Mouse (Mus musculus): ENCODE measurements around the gene Hist1h1c.
"Not testable (repeated sequence)": the region's sequence is repeated elsewhere in the genome, so short reads cannot be mapped to it uniquely, and the experiment has no call there.

Hist1h1c gene

DNA sequence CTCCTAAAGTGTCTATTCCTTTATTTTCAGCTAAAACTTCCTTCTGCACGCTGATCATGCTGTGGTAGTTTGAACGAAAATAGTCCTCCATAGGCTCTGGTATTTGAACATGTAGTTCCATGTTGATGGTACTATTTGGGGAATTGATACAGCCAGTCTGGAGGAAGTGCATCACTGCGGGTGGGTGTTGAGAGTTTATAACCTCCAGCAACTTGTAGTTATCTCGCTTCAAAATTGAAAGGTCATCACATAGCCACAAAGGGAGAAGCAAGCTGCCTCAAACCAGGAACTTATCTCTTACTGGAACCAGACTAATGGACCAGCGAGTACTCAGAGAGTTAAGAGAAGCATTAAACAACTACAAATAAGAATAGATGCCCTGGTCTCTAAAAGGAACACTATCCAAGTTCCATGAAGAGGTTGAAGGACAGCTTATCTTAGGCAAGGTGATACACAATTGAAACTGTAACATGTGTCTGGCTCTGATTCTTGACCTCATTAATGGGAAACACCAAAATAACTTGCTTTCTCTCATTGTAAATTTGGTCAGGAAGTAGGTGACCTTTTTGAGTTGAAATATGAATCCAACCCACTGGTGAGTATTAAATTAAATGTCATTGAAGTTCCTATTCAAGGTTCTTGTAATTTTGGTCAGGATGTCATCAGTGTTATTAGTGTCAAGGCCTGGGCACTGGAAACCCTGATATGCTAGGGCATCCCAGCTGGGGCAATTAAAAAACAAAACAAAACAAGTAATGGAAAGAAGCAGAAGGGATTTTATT is 22.2 kb upstream of the Hist1h1c start:
- peak in 1 of 2 experiments; percentile 35 for DNase-seq (ENCODE audit: low spot score in 2 of 2)

DNA sequence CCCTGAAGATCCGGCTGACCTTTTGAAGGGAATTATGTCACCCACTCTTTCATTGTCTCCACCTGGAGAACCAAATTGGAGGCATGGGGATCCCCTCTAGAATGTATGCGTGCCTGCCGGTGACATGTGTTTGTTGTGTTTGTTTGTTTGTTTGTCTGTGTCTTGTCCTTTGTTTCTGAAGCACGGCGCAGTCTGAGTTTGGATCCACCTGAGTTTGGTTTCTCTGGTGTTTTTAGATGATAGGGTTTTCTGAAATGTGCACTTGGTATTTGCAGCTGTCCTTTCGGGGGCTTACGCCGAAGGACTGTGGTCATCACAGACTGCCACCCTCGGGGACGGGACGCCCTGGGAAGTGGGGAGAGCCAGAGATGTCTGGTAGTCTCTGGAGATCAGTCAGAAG is 21.4 kb upstream of the Hist1h1c start:
- DNase-seq (ENCODE audit: low spot score in 2 of 2): no peak

DNA sequence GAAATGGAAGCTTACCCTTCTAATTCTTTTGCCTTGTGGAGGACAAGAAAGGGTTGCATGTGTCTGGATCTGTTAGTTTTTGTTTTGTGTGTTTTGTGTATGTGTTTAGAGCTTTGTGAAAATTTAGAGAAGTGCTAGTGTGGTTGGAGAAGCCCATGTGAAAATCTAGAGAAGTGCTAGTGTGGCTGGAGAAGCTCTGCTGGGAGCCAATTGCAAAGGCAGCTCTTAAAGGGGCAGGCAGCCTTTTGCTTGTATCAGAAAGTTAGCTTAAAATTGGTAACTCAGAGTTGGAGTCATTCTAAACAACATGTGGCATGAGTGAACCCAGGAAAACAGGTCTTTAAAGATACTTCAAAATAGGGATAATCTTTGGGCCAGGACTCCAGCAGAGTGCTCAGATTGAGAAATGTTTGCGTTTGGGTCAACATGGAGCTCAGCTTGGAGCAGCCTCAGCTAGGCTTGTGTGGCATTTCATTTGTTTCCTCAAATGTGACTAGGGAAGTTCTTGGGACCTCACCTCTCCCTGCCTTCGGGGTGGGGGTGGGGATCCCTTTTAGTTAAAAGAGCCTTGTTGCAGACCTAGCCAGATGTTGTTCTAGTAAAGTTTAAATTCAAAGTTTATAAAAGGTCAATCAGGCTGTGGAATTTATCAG is 20.9 kb upstream of the Hist1h1c start:
- not testable (repeated sequence) for DNase-seq (ENCODE audit: low spot score in 2 of 2)

- no peak for DNase-seq (ENCODE audit: low spot score in 2 of 2)
These were observed 14.4 kb upstream of the Hist1h1c start for GRCm38 (mm10) chr13:23724239-23724638.

DNA sequence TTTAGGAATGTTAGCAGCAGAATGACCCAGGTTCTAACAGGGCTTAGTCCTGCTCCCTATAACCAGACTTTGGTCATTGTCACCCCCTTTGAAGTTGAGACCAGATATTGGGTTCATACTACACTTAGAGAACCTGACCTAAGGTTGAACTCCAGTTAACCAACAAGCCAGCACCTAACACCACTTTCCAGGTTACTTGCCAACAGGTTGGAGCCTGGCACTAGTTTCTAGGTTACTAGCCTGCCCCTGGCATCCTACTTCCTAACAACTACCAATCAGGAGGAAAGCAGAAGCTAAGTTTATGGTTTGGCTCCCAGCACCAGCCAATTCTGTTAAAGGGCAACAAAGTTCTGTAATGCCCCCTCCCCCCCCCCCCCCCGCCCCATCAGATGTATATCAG is 13.4 kb upstream of the Hist1h1c start:
- DNase-seq (ENCODE audit: low spot score in 2 of 2): no peak

DNA sequence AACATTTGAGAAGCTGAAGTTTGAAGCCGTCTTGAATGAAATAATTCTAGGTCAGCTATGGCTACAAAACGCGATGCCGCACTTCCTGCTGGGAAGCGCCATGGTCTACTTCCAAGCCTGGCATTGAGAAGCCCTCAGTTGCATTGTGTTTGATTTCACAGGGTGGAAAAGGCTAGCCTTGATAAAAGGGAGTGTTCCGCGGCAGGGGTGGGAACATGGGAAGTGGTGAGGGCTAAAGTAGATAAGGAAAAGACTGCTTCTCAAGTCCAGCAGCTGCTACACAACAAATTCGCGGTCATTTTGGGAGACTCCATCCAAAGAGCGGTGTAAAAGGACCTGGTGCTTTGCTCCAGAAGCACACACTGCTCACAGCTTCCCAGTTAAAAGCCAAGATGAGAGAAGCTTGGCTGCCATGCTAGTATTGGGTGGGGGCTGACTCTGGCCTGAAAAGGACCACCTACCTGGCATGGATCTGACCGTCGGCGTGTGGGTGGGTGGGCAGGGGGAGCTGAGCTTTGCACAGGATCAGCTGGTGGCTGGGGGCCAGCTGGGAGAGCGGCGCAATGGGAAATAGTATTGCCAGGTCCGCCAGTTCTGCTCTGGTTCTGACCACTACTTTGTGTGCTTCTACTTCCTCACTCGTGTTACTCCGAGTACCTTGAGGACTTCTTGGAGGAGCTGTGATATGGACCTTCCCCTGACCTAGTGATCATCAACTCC is 10.0 kb upstream of the Hist1h1c start:
- DNase-seq (ENCODE audit: low spot score in 2 of 2): no peak

- DNase-seq (ENCODE audit: low spot score in 2 of 2): no peak
These were observed 9.4 kb upstream of the Hist1h1c start for GRCm38 (mm10) chr13:23729192-23729525.

- DNase-seq (ENCODE audit: low spot score in 2 of 2): no peak
These were observed 8.9 kb upstream of the Hist1h1c start for GRCm38 (mm10) chr13:23729706-23730105.

- DNase-seq (ENCODE audit: low spot score in 2 of 2): no peak
These were observed 8.1 kb upstream of the Hist1h1c start for GRCm38 (mm10) chr13:23730479-23730878.

DNA sequence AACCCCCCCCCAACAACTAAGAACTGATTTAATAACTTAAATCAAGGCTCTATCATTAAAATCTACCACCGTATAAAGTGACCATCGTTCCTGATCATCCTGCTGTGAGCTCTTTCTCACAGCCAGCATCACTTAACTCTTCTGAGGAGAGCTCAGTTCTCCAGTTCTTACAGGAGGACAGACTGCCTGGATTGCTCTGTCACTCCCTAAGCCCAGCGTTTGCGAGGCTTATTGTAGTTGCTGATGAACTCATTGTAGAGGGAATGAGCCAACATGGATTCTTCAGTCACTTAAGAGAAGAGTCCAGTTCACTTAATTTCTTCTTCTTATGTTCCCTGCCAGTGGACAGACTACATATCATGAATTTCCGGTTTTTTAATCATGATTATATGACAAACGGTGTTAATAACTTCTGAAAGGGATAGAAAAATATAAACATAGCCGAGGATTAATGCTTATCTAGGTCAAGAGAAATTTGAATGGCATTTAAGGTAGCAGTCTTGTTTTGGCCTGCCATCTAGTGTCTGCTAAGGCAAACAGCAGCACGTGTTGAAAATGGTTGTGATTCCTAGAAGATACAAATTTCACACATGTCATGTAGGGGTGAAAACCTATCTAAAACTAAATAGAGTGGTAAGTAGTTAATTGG is 6.3 kb upstream of the Hist1h1c start:
- no peak for DNase-seq (ENCODE audit: low spot score in 2 of 2)

DNA sequence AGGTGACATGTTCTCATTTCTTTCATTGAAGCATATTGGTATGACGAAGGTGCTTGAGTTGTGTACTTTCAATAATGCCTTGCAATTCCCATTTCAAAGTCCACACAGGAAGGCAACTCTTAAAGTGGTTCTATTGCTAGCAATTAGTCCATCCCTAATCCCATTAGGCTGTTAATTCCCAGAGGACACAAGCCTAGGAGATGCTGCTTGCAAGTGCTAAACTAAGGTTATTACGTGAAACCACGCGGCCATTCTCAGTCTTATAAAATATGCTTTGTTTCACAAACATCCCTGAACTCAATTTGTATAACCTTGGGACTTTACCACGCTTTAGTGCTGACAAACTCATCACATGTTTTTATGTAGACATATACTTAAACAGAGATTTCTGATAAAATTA is 1.5 kb upstream of the Hist1h1c start:
- no peak for DNase-seq (ENCODE audit: low spot score in 2 of 2)

- DNase-seq (ENCODE audit: low spot score in 2 of 2): no peak
These were observed 567 bp upstream of the Hist1h1c start for GRCm38 (mm10) chr13:23738041-23738440.

DNA sequence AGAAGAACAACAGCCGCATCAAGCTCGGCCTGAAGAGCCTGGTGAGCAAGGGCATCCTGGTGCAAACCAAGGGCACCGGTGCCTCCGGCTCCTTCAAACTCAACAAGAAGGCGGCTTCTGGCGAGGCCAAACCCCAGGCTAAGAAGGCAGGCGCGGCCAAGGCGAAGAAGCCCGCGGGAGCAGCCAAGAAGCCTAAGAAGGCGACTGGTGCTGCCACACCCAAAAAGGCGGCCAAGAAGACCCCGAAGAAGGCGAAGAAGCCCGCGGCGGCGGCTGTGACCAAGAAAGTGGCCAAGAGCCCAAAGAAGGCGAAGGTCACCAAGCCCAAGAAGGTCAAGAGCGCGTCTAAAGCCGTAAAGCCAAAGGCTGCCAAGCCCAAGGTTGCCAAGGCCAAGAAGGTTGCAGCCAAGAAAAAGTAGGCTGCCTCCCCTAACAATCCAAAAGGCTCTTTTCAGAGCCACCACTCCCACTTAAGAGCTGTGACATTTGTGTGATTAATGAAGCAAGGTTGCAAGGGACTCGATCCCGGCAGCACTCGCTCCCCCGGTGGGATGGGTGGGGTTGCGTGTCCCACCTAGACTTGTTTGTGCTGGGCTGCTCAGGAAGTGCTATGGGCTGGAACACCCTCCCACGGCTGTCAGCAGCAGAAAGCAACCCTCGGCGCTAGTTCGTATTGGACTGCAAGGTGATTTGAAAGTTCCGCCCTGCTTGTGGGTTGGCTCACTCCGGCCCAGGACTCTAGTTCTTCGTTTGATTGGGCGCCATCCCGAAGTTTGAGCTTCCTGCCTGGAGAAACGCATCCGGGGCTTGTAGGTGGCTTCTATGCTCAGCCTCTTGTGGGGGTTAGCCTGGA is 687 bp downstream of the Hist1h1c start:
- peak; percentile 96 for DNase-seq (ENCODE audit: low spot score in 2 of 2)

GRCm38 (mm10) chr13:23739922-23740252 is 1.3 kb downstream of the Hist1h1c start:
- DNase-seq (ENCODE audit: low spot score in 2 of 2): no peak

GRCm38 (mm10) chr13:23740256-23740840 is 1.7 kb downstream of the Hist1h1c start:
- no peak for DNase-seq (ENCODE audit: low spot score in 2 of 2)

DNA sequence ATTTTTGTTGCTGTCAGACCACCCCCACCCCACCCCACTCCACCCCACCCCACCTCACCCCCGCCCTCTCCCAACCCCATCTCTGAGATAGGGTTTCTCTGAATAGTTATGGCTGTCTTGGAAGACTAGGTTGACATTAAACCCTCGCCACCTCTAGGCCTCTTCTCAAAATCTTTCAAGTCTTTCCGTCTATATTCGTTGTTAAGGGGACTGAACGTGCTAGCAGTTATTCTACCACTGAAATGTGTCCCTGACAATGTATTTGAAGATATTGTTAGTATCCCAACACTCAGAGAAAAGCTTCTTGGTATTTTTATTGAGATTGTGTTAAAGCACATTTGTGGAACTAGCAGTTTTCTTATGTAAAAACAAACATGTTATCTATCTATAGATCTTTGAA is 2.3 kb downstream of the Hist1h1c start:
- DNase-seq (ENCODE audit: low spot score in 2 of 2): no peak

- DNase-seq (ENCODE audit: low spot score in 2 of 2): no peak
These were observed 3.4 kb downstream of the Hist1h1c start for GRCm38 (mm10) chr13:23742007-23742406.

GRCm38 (mm10) chr13:23743215-23743614 is 4.6 kb downstream of the Hist1h1c start:
- no peak for DNase-seq (ENCODE audit: low spot score in 2 of 2)

DNA sequence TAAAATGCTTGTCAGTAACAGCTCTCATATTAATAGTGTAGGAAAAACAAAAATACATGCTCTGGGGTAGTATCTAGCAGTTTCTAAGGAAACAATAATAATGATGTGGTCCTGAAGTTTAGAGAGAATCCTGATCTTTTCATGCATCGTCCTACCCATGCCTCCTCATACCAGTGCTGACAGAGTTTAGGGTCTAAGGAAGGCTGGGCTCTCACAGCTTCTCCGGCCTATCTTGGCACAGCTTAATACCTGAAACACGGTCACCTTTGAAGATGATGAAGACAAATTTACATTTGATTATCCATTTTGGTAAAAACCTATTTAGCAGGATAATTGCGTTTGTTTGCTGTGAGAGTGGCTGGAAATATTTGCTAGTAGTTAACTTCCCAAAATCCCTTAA is 5.4 kb downstream of the Hist1h1c start:
- no peak for DNase-seq (ENCODE audit: low spot score in 2 of 2)

DNA sequence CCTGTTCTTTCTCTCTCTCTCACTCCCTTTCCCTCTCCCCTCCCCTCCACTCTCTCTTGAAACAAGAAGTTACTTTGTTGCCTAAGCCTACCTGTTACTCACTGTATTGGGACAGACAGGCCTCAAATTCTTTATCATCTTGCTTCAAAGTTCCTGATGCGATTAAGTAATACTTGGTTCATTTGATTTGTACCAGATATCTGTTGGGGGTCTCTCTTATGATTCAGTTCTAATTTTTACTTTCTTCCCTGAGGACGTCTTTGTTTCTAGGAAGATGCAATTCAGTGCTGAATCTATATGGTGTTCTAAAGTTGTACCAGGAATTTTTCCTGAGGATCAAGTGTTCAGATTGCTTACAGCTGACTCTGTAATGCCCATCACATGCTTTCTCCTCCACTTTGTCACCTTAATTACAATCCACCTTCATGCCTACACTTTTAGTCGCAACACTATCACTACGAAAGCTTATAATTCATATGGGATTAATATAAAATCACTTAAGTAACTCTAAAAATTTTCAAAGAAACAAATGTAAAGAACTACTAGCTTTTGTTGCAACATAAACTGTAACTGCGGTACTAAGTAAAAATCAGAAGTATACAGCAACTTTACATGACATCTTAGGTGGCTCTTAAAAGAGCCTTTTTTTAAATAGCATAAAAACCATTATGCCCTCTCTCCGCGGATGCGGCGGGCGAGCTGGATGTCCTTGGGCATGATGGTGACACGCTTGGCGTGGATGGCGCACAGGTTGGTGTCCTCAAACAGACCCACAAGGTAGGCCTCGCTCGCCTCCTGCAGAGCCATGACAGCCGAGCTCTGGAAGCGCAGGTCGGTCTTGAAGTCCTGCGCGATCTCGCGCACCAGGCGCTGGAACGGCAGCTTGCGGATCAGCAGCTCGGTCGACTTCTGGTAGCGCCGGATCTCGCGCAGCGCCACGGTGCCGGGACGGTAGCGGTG is 6.1 kb downstream of the Hist1h1c start:
- no peak for DNase-seq (ENCODE audit: low spot score in 2 of 2)

Measured in spleen, postnatal 36 days (tissue).